Mouse (Mus musculus): ENCODE results near the gene Il10rb.
A peak's percentile ranks its signal among the peaks of the same experiment; 100 is the strongest.

The Il10rb gene

GRCm38 (mm10) chr16:91384221-91384620 lies 21.7 kb upstream of the Il10rb start:
- DNase-seq, result no peak

DNA sequence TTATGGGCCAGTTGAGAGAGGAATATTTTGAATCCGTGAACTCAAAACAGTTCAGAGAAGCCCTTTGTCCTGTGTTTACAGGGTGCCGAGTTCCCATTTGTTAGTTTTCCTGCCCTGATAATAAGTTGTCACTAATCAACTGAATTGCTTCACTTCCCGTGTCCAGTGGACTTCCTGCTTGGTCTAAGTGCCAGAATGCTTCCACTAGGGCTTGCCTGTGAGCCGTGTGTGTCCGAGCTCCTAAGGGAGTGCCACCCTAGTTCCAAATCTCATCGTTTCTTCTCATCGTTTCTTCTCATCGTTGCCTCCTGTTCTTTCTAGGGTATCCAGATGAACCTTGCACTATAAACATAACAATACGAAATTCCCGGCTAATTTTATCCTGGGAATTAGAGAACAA lies 20.3 kb upstream of the Il10rb start:
- no peak for DNase-seq

DNA sequence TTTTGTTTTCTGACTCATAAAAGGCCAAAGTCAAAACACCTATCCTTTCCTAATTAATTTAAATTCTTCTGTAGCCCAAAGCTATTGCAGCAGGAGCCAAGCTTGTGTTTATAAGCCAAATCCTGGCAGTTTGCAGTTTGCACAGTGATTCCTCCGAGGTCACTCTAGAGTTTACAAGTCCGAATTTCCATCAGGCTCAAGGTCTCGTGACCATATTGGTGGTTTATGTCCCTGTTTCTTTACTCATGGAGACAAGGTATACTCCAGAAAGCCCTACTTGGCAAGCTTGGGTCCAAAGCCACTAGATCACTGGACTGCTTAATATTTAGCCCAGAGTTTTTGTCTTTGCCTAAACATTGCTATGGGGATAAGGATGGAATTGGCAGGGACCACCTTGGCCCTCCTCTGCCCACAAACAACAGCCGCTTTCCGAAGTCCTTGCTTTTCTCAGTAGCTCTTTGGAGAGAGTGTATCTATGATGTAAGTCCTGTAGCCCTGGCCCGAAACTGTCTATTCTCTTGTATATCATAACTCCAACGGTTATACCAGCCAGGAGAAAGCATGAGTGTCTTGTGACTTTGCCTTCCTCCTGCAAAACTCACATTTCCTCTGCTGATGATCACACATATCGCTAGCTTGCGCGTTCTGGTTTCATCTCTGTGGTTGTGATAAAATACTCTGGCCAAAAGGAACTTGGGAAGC lies 19.4 kb upstream of the Il10rb start:
- no peak for DNase-seq

DNA sequence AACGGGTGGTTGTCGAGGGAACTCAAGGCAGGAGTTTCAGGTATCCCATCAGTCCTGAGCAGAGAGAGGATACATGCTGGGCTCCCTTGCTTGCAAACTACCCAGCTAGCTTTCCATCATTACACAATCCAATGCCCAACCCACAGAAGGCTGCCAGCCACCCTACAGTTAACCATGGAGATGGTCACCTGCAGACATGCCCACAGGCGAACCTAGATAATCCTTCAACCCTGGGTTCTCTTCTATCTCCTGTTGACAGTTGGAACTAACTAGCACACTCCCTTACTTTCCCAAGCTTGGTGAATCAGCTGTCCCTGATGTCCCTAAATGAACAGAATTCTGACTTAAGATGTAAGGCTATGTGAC lies 18.9 kb upstream of the Il10rb start:
- no peak for DNase-seq

GRCm38 (mm10) chr16:91390100-91390499 lies 15.9 kb upstream of the Il10rb start:
- DNase-seq, result no peak

GRCm38 (mm10) chr16:91391421-91391820 lies 14.5 kb upstream of the Il10rb start, which contains the start of gene Gm21970:
Gene Gm21970, plus strand, starts transcription at chr16:91391721.
- DNase-seq, result no peak

DNA sequence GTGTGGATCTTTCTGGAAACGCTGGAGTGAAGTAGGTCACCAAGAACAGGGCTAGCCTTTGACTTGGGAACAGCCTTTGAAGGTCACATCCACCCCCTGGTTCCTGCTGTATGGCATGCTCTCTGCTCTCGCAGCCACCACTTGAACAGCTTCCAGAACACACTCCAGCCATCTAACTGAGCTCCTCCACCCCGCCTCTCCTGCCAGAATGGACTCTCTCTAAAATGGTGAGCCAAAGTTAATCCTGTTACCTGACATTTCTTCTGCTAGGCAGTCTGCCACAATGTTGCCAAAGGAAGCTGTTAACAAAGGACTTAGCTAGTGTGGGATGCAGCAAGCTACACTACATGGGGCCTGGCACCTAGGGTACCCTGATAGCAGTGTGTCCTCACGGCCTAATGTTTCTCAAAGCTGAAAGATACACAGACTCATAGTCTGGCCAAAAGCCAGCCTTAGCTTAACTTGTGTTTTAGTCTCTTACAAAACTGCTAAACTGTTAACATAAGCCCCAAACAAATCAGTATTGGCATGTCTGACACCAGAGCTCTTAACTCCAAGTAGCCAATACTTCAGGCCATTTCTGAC lies 11.0 kb upstream of the Il10rb start:
- DNase-seq, result no peak

DNA sequence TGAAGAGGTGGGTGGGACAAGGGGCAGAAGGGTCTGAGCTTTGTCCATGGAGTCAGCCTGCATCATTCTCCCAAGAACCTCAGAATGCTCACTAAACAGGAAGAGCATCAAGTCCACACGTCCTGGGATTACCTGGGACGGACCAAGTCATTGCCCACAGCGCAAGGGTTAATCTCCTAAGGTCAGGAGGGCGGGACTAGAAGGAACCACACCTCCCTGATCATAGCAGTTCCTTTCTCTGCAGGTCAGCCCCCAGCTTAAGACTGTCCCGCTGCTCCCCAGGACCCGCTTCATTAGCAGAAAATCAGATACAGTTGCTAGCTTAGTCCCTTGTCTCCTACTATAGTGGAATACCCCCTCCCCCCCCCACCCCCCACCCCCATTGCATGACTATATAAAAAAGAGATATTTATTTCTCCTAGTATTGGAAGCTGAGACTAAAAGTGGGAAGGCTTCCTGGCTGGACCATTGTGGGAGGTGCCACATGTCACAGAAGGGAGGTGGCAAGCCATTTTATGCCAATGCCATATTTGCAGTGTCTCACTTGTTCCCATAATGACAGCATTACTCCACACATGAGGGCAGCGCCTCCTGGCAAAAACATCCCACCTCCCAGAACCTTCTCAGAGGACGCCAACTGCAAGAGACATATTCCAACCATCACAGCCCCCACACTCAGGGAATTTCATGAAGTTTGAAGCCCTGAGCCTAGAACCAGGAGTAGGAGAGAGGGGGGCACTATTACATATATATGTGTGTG lies 10.2 kb upstream of the Il10rb start:
- DNase-seq, result no peak

DNA sequence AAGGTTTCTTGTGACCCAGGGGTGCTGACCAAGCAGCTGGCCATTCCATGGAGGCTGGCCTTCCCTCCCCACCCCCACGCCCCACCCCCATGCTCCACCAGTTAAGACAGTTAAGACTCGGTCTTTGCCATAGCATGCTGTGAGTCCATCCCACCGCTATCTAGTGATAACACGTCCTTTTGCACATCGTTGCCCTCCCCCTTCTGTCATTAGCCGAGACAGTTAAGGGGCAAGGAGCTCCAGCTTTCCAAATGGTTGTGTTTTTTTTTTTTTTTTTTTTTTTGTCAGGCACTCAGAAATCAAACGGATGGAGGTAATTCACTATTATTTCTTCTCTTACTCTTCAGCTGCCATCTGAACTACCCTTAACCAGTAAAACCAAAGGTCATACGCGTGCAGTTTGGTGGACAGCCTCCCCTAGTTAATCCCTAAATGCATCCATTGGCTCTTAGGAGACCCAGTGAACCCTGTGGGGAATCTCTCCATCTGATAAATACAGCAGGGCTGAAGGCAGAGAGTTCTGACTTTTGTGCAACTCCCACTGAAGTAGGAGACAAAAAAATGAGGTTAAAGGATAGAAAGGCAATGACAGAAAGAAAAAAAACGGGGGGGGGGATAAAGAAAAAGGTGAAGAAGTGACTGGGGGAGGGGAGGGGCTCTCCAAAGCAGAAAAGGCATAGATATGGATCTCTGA lies 9.0 kb upstream of the Il10rb start:
- no peak for DNase-seq

DNA sequence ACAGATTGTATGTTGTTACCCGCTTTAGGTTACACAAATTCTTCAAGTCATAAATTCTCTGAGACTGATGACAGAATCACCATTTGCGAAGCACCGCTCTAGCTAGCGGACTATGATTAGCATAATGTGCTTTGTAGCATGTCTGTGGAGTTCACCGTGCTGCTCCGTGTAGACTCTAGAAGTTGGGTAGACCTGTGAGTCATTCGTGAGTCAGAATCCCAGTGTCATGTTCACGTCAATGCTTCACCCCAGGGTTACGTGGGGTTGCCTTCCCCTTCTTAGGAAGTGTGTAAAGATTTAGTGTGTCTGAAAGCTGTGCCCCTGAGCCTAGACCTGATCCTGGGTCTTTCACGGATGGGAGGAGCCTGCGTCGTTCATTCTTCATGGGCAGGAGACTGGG lies 7.9 kb upstream of the Il10rb start:
- no peak for DNase-seq

DNA sequence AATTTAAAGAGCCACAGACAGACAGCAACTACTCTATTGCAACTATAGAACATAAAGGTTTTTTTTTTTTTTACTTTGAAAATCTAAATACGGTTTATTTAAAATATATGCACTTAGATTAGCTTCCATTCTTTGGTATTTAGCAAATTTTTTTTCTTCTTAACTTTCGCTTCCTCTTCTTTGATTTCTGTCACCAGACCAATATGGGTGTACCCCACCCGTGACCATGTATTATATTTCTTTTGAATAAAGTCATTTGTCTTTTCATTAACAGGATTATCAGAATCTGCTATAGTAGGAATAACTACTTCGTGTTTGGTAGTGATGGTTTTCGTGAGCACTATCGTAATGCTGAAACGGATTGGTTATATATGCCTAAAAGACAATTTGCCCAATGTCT lies 7.0 kb upstream of the Il10rb start:
- DNase-seq, result no peak

- DNase-seq, result no peak
Observed at GRCm38 (mm10) chr16:91401569-91402165, 4.3 kb upstream of the Il10rb start.

GRCm38 (mm10) chr16:91403784-91404183 lies 2.2 kb upstream of the Il10rb start:
- no peak for DNase-seq

DNA sequence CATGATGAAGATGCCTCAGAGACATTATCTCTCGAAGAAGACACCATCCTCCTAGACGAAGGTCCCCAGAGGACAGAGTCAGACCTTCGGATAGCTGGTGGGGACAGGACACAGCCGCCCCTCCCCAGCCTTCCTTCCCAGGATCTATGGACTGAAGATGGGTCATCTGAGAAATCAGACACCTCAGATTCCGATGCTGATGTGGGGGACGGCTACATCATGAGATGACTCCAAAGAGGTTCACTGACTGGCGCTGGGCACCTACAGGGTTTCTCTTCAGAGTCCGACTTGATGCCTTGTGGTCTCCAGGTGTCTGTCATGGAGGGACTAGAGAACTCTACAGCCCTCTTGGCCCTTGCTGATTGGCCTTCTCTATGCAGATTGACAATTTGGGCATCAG lies 1.8 kb upstream of the Il10rb start:
- no peak for DNase-seq

GRCm38 (mm10) chr16:91404828-91405577 lies 961 bp upstream of the Il10rb start:
- no peak for DNase-seq

DNA sequence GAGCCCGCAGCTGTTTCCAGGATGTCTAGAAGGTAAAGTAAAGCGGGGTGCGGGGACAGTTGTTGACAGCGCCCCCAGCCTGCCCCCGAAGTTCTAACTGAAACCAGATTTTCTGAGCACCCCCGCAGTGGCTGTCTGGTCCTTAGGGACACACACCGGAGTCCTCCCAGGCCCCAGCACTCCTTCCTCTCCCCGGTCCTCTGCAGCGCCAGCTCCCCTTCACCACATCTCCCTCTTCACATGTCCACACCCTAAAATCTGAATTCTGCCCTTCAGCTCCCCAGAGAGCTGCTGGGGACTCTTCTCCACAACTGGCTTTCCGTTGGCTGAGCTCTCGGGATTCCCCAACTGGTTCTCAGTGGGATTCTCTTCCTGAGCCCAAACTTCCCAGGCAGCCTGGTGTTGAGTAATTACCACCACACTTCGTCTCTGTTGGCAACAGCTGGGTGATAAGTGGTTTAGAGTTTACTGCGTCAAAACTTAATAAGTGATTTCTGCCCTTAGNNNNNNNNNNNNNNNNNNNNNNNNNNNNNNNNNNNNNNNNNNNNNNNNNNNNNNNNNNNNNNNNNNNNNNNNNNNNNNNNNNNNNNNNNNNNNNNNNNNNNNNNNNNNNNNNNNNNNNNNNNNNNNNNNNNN lies 739 bp downstream of the Il10rb start:
- peak; percentile 7 for DNase-seq

GRCm38 (mm10) chr16:91413102-91413844 lies 7.3 kb downstream of the Il10rb start:
- DNase-seq, result no peak

DNA sequence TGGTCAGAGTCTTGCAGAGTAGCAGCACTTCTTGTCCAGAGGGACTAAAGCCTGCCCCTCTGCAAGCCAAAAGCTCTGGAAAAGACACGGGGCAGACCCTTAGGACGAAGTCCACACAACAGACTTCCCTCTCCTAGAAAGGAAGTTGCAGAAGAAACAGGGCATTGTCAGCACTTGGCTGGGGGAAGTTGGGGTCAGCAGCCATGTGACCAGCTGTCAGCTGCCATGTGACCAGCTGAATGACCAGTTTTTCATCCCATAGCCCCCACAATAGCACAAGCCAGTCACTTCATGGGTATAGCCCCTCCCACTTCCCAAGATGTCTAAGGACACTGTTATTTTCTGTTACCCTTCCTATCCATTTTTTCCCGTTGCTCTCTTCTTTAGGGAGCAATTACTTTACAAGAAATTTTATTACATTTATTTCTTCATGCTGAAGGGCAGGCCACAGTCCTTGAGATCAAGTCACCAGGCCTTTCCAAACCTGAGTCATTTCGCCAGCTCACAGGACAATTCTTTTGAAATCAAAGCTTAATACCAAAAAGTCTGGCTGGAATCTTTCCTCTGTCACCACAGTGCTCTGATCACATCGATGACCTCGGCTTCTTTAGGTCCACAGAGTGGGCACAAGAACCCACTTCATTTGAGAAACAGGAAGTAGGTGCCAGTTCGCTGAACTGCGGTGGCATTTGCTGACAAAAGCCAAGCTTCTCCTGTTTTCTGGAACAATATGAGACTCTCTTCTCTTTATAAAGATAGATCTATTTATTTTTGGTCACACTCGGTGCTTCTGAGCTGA lies 9.6 kb downstream of the Il10rb start:
- no peak for DNase-seq

DNA sequence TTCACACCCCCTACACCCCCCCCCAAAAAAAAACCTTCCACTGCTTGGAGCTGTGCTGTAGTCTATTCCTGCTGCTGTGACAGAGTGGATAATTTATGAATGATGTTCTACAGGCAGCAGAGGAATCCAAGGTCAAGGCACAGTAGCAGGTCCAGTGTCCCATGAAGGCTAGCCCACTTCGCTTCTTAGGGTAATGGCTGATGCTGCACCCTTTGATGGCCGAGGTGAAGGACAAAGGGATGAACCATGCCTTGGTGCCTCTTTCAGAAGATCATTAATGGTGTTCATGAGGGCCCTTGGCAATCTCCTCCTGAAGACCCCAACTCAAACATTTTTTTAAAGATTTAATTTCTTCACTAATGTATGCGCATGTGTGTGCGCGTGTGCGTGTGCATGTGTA lies 10.4 kb downstream of the Il10rb start:
- DNase-seq, result no peak

- DNase-seq, result no peak
Observed at GRCm38 (mm10) chr16:91416938-91417337, 11.0 kb downstream of the Il10rb start.
